16 mouse cellular contexts compared by ENCODE assay signal in genomic region chr17:86839308-86839707, GRCm38 (mm10).
"Had no signal": no experiment of that assay in that cellular context is flagged by ENCODE, and none has a peak within 500 bp of the region (broad histone marks: within the 10 kb centered on the region; RNA-seq: fewer than 3 reads in every experiment).

No protein-coding gene starts in this region.

- H3K4me2 ChIP-seq: limb, embryonic 12.5 days; limb, embryonic 15.5 days; liver, embryonic 11.5 days; lung, embryonic 14.5 days; midbrain, embryonic 13.5 days; neural tube, embryonic 12.5 days had no signal

- DNase-seq: kidney, adult 2 months; kidney, postnatal 4 days; liver, postnatal 0 days; lung, embryonic 14.5 days; thymus, adult 18-20 months; thymus, postnatal 36 days had no signal

- H3K4me3 ChIP-seq: limb, embryonic 12.5 days; limb, embryonic 15.5 days; midbrain, embryonic 13.5 days; neural tube, embryonic 12.5 days had no signal

- H3K36me3 ChIP-seq: limb, embryonic 12.5 days; limb, embryonic 15.5 days; midbrain, embryonic 13.5 days; neural tube, embryonic 12.5 days had no signal

- ATAC-seq: intestine, postnatal 0 days; liver, postnatal 0 days; lung, postnatal 0 days; midbrain, embryonic 13.5 days had no signal

- H3K4me1 ChIP-seq: limb, embryonic 12.5 days; limb, embryonic 15.5 days; midbrain, embryonic 13.5 days; neural tube, embryonic 12.5 days had no signal

- H3K9me3 ChIP-seq: limb, embryonic 12.5 days; limb, embryonic 15.5 days; midbrain, embryonic 13.5 days; neural tube, embryonic 12.5 days had no signal

- H3K9ac ChIP-seq: limb, embryonic 12.5 days; limb, embryonic 15.5 days; liver, embryonic 14.5 days; liver, postnatal 0 days; lung, embryonic 14.5 days; midbrain, embryonic 13.5 days; neural tube, embryonic 12.5 days had no signal

- H3K27me3 ChIP-seq: limb, embryonic 12.5 days; limb, embryonic 15.5 days; midbrain, embryonic 13.5 days; neural tube, embryonic 12.5 days had no signal

- H3K27ac ChIP-seq: kidney, postnatal 0 days; limb, embryonic 12.5 days; limb, embryonic 15.5 days; liver, embryonic 14.5 days; macrophage; midbrain, embryonic 13.5 days; neural tube, embryonic 12.5 days had no signal
